Mouse (Mus musculus) brain, embryonic 14.5 days (tissue): ENCODE measurements around the gene Kcnk10.

Source experiments
- CTCF ChIP-seq: fragments of 200-500 bp; IDR thresholded peaks from 2 replicates; pipeline ENCODE4 v1.5.1; 2012; ENCODE audit warnings: inconsistent platforms, mild to moderate bottlenecking, moderate library complexity, borderline replicate concordance; ENCODE audit not compliant: insufficient read depth, insufficient read length; ENCODE audit errors: extremely low read depth
- POLR2A ChIP-seq: fragments of 200-500 bp; IDR thresholded peaks from 2 replicates; pipeline ENCODE4 v1.6.1; 2012; ENCODE audit warnings: mild to moderate bottlenecking, inconsistent platforms, borderline replicate concordance; ENCODE audit not compliant: poor library complexity, insufficient read depth, insufficient read length, severe bottlenecking; ENCODE audit errors: extremely low read depth

GRCm38 (mm10) chr12:98406598-98406997, 171.5 kb downstream of the Kcnk10 start:
- TF ChIP-seq CTCF (no peak), POLR2A (no peak)
